Comparison of ENCODE assay signal across 28 mouse cellular contexts in genomic region chr9:52867236-52867635, GRCm38 (mm10).
DNase-seq lines count a peak whose midpoint lies in the region; ATAC-seq and TF ChIP-seq lines count a peak whose summit lies in the region.
"Had no signal": no experiment of that assay in that cellular context is flagged by ENCODE, and none has a peak within 500 bp of the region (broad histone marks: within the 10 kb centered on the region; RNA-seq: fewer than 3 reads in every experiment).

No protein-coding gene starts in this region.

- H3K27ac ChIP-seq in forebrain, postnatal 0 days (ENCODE audit: low read depth, low read length), result no peak overlapping the region
- H3K27ac ChIP-seq in forebrain, embryonic 12.5 days, result no peak overlapping the region
- H3K27ac ChIP-seq in hindbrain, embryonic 14.5 days, result peak overlapping the region; percentile 26; the same call in 1 of the 2 replicates
- H3K27ac ChIP-seq in hindbrain, embryonic 10.5 days, result no peak overlapping the region
- H3K27ac ChIP-seq: embryonic facial prominence, embryonic 13.5 days; embryonic facial prominence, embryonic 15.5 days; forebrain, embryonic 10.5 days; forebrain, embryonic 13.5 days; forebrain, embryonic 15.5 days had no signal

- H3K4me2 ChIP-seq in forebrain, postnatal 0 days (ENCODE audit: low read depth), result no peak overlapping the region
- no peak overlapping the region for H3K4me2 ChIP-seq in forebrain, embryonic 12.5 days
- H3K4me2 ChIP-seq in hindbrain, embryonic 14.5 days (replicated peaks), result no peak overlapping the region
- H3K4me2 ChIP-seq: embryonic facial prominence, embryonic 13.5 days; embryonic facial prominence, embryonic 15.5 days; forebrain, embryonic 13.5 days; forebrain, embryonic 15.5 days had no signal

- TF ChIP-seq CTCF in forebrain, postnatal 0 days (IDR thresholded peaks at IDR 0.05; ENCODE audit: low read depth), result no peak

- no peaks in the 10 kb centered on the region for H3K9me3 ChIP-seq in forebrain, postnatal 0 days (ENCODE audit: low read length)
- no peaks in the 10 kb centered on the region for H3K9me3 ChIP-seq in forebrain, embryonic 12.5 days
- H3K9me3 ChIP-seq in hindbrain, embryonic 14.5 days (ENCODE audit: control insufficient read depth, low read length), result no peaks in the 10 kb centered on the region
- no peaks in the 10 kb centered on the region for H3K9me3 ChIP-seq in hindbrain, embryonic 10.5 days
- H3K9me3 ChIP-seq: embryonic facial prominence, embryonic 13.5 days; embryonic facial prominence, embryonic 15.5 days; forebrain, embryonic 10.5 days; forebrain, embryonic 13.5 days; forebrain, embryonic 15.5 days; G1E had no signal

- H3K9ac ChIP-seq in forebrain, postnatal 0 days, result no peak overlapping the region
- H3K9ac ChIP-seq in forebrain, embryonic 12.5 days, result no peak overlapping the region
- no peak overlapping the region for H3K9ac ChIP-seq in hindbrain, embryonic 14.5 days
- H3K9ac ChIP-seq: embryonic facial prominence, embryonic 13.5 days; embryonic facial prominence, embryonic 15.5 days; forebrain, embryonic 13.5 days; forebrain, embryonic 15.5 days had no signal

- no peak for DNase-seq in forebrain, postnatal 0 days
- DNase-seq in hindbrain, embryonic 14.5 days (ENCODE audit: low spot score), result no peak
- DNase-seq in hindbrain, embryonic 10.5 days (ENCODE audit: low spot score), result no peak
- DNase-seq in right cerebral cortex, adult 18-20 months, result peak; percentile 10
- DNase-seq in right cerebral cortex, postnatal 36 days (ENCODE audit: low spot score in 2 of 2), result no peak
- DNase-seq: adrenal gland, adult 8-10 months; adrenal gland, postnatal 14 days; adrenal gland, postnatal 36 days; B cell, adult 2 months; cerebellum, adult 11 months; cerebellum, adult 18-20 months; cerebellum, adult 8-10 months; cerebellum, adult 9-11 months; cerebellum, postnatal 14 days; cerebellum, postnatal 36 days; embryo, embryonic 11 days had no signal

- no peaks in the 10 kb centered on the region for H3K36me3 ChIP-seq in forebrain, postnatal 0 days (ENCODE audit: insufficient read depth)
- no peaks in the 10 kb centered on the region for H3K36me3 ChIP-seq in forebrain, embryonic 12.5 days (replicated peaks)
- no peaks in the 10 kb centered on the region for H3K36me3 ChIP-seq in hindbrain, embryonic 14.5 days (replicated peaks; ENCODE audit: control insufficient read depth, insufficient read depth)
- H3K36me3 ChIP-seq in hindbrain, embryonic 10.5 days, result no peaks in the 10 kb centered on the region
- H3K36me3 ChIP-seq: embryonic facial prominence, embryonic 13.5 days; embryonic facial prominence, embryonic 15.5 days; forebrain, embryonic 10.5 days; forebrain, embryonic 15.5 days; G1E had no signal

- ATAC-seq in forebrain, postnatal 0 days, result peak; percentile 12; the same call in 1 of the 2 replicates
- no peak for ATAC-seq in forebrain, embryonic 12.5 days (ENCODE audit: low FRiP score)
- no peak for ATAC-seq in hindbrain, embryonic 14.5 days (ENCODE audit: low FRiP score)
- ATAC-seq: activated CD4-positive, CD25-positive, alpha-beta regulatory T cell, adult 4 months; CD4-positive, CD25-positive, alpha-beta regulatory T cell, adult 4 months; forebrain, embryonic 13.5 days; forebrain, embryonic 15.5 days; Patski had no signal

- H3K27me3 ChIP-seq in forebrain, postnatal 0 days (ENCODE audit: insufficient read depth, low read length), result no peaks in the 10 kb centered on the region
- no peaks in the 10 kb centered on the region for H3K27me3 ChIP-seq in forebrain, embryonic 12.5 days
- H3K27me3 ChIP-seq in hindbrain, embryonic 14.5 days (ENCODE audit: control insufficient read depth, insufficient read depth, low read length), result no peaks in the 10 kb centered on the region
- H3K27me3 ChIP-seq in hindbrain, embryonic 10.5 days (ENCODE audit: insufficient read depth, poor library complexity, severe bottlenecking), result no peaks in the 10 kb centered on the region
- H3K27me3 ChIP-seq: CH12.LX; embryonic facial prominence, embryonic 13.5 days; embryonic facial prominence, embryonic 15.5 days; forebrain, embryonic 13.5 days; forebrain, embryonic 15.5 days; Patski had no signal

- no peak overlapping the region for H3K4me3 ChIP-seq in forebrain, postnatal 0 days (ENCODE audit: low read depth, low read length)
- H3K4me3 ChIP-seq in forebrain, embryonic 12.5 days (replicated peaks), result no peak overlapping the region
- H3K4me3 ChIP-seq in hindbrain, embryonic 14.5 days (replicated peaks; ENCODE audit: low read length), result no peak overlapping the region
- no peak overlapping the region for H3K4me3 ChIP-seq in hindbrain, embryonic 10.5 days
- H3K4me3 ChIP-seq: embryonic facial prominence, embryonic 13.5 days; embryonic facial prominence, embryonic 15.5 days; erythroblast, embryonic 14.5 days; forebrain, embryonic 10.5 days; forebrain, embryonic 13.5 days; forebrain, embryonic 15.5 days had no signal

- 82% methylated on average over 1 of the region's 1 CpGs for WGBS in forebrain, postnatal 0 days
- WGBS in forebrain, embryonic 12.5 days, result 84% methylated on average over 1 of the region's 1 CpGs
- WGBS in hindbrain, embryonic 14.5 days, result 83% methylated on average over 1 of the region's 1 CpGs
- 93% methylated on average over 1 of the region's 1 CpGs for WGBS in hindbrain, embryonic 10.5 days

- H3K4me1 ChIP-seq in forebrain, postnatal 0 days (ENCODE audit: insufficient read depth), result 0 out of 2 replicates have a peak, but pooled peaks cover 4% of the 10 kb centered on the region
- no peaks in the 10 kb centered on the region for H3K4me1 ChIP-seq in forebrain, embryonic 12.5 days
- no peaks in the 10 kb centered on the region for H3K4me1 ChIP-seq in hindbrain, embryonic 14.5 days (replicated peaks; ENCODE audit: control insufficient read depth, insufficient read depth, low read length)
- H3K4me1 ChIP-seq in hindbrain, embryonic 10.5 days (replicated peaks), result no peaks in the 10 kb centered on the region
- H3K4me1 ChIP-seq: embryonic facial prominence, embryonic 13.5 days; embryonic facial prominence, embryonic 15.5 days; forebrain, embryonic 10.5 days; forebrain, embryonic 13.5 days; forebrain, embryonic 15.5 days had no signal
